Mouse (Mus musculus) mouse trophoblast stem cell (cell line): ENCODE measurements around the gene Olfr661.

Experiments
- in situ Hi-C, 2 experiments: fragments of 300-500 bp; cut with MseI, MboI; formaldehyde crosslinking; loops; 2 replicates in 1 of 2; 3 replicates in 1 of 2; pipeline ENCODE4 v1.15.1; 2025

The Olfr661 gene

GRCm38 (mm10) chr7:104686201-104686600, at the start of gene Olfr661:
Gene Olfr661, plus strand, starts transcription at chr7:104686501.
- in situ Hi-C loops = no loop called here

- in situ Hi-C loops = no loop called here
Observed at GRCm38 (mm10) chr7:104646841-104647482, 39.3 kb upstream of the Olfr661 start, which contains the start of gene Olfr658. Gene Olfr658, minus strand, starts transcription at chr7:104647305.

- in situ Hi-C loops = no loop called here
Observed at GRCm38 (mm10) chr7:104666453-104666852, 19.8 kb upstream of the Olfr661 start, which contains the start of gene Olfr659. Gene Olfr659, plus strand, starts transcription at chr7:104666753.
